20 mouse cellular contexts compared by ENCODE assay signal in genomic region chr15:51594060-51594459, GRCm38 (mm10).
A peak's percentile ranks its signal among the peaks of the same experiment; 100 is the strongest.
DNase-seq lines count a peak whose midpoint lies in the region; ATAC-seq and TF ChIP-seq lines count a peak whose summit lies in the region.
"Had no signal": no experiment of that assay in that cellular context is flagged by ENCODE, and none has a peak within 500 bp of the region (broad histone marks: within the 10 kb centered on the region; RNA-seq: fewer than 3 reads in every experiment).

No protein-coding gene starts in this region.

- H3K4me1 ChIP-seq in heart, embryonic 11.5 days (ENCODE audit: control insufficient read depth, insufficient read depth, low read length) = no peaks in the 10 kb centered on the region; the same call in 1 of the 2 replicates
- H3K4me1 ChIP-seq in kidney, postnatal 0 days (replicated peaks; ENCODE audit: insufficient read depth, low read length) = no peaks in the 10 kb centered on the region
- peaks cover 3% of the 10 kb centered on the region; the same call in 1 of the 2 replicates for H3K4me1 ChIP-seq in forebrain, embryonic 11.5 days (replicated peaks; ENCODE audit: control insufficient read depth, insufficient read depth, low read length)

- no peaks in the 10 kb centered on the region for H3K27me3 ChIP-seq in heart, embryonic 11.5 days (ENCODE audit: control insufficient read depth, insufficient read depth, low read length)
- H3K27me3 ChIP-seq in kidney, postnatal 0 days (ENCODE audit: insufficient read depth, low read length) = no peaks in the 10 kb centered on the region
- H3K27me3 ChIP-seq in forebrain, embryonic 11.5 days (ENCODE audit: control insufficient read depth, insufficient read depth, low read length) = no peaks in the 10 kb centered on the region
- H3K27me3 ChIP-seq: CH12.LX; embryonic facial prominence, embryonic 12.5 days; forebrain, embryonic 12.5 days; hindbrain, embryonic 12.5 days had no signal

- ATAC-seq in heart, embryonic 11.5 days (replicated peaks; ENCODE audit: insufficient number of reproducible peaks, low FRiP score, low TSS enrichment) = peak; percentile 31; the same call in 1 of the 2 replicates
- no peak; the same call in 1 of the 2 replicates for ATAC-seq in kidney, postnatal 0 days (replicated peaks; ENCODE audit: low FRiP score, low read depth)
- no peak for ATAC-seq in forebrain, embryonic 11.5 days (replicated peaks; ENCODE audit: low FRiP score)
- ATAC-seq: forebrain, embryonic 16.5 days; hindbrain, embryonic 16.5 days; inflammation-experienced regulatory T-cells, adult 6 months had no signal

- no peak overlapping the region for H3K4me3 ChIP-seq in heart, embryonic 11.5 days (ENCODE audit: low read depth, low read length)
- H3K4me3 ChIP-seq in kidney, postnatal 0 days (replicated peaks; ENCODE audit: low read depth, low read length) = no peak overlapping the region
- H3K4me3 ChIP-seq in forebrain, embryonic 11.5 days (ENCODE audit: low read depth, low read length) = no peak overlapping the region
- H3K4me3 ChIP-seq: embryonic facial prominence, embryonic 12.5 days; forebrain, embryonic 12.5 days; heart, embryonic 13.5 days; hindbrain, embryonic 12.5 days had no signal

- no peak overlapping the region for H3K9ac ChIP-seq in heart, embryonic 11.5 days (ENCODE audit: low read depth, low read length)
- H3K9ac ChIP-seq in kidney, postnatal 0 days (ENCODE audit: low read depth, low read length) = no peak overlapping the region
- H3K9ac ChIP-seq in forebrain, embryonic 11.5 days (ENCODE audit: low read length) = no peak overlapping the region
- H3K9ac ChIP-seq: embryonic facial prominence, embryonic 12.5 days; forebrain, embryonic 12.5 days; heart, embryonic 13.5 days; hindbrain, embryonic 12.5 days had no signal

- H3K36me3 ChIP-seq in heart, embryonic 11.5 days (ENCODE audit: control insufficient read depth, insufficient read depth, low read length) = no peaks in the 10 kb centered on the region
- H3K36me3 ChIP-seq in kidney, postnatal 0 days (ENCODE audit: insufficient read depth, low read length) = no peaks in the 10 kb centered on the region
- H3K36me3 ChIP-seq in forebrain, embryonic 11.5 days (ENCODE audit: control insufficient read depth, insufficient read depth, low read length) = no peaks in the 10 kb centered on the region
- H3K36me3 ChIP-seq: embryonic facial prominence, embryonic 12.5 days; forebrain, embryonic 12.5 days; heart, embryonic 13.5 days; hindbrain, embryonic 12.5 days had no signal

- no peak for TF ChIP-seq CTCF in kidney, postnatal 0 days (IDR thresholded peaks at IDR 0.05; ENCODE audit: low read depth)

- WGBS in heart, embryonic 11.5 days (ENCODE audit: insufficient replicate concordance) = 31% methylated on average over 5 of the region's 5 CpGs
- 16% methylated on average over 5 of the region's 5 CpGs for WGBS in kidney, postnatal 0 days
- 65% methylated on average over 5 of the region's 5 CpGs for WGBS in forebrain, embryonic 11.5 days

- intact Hi-C loops in heart, postnatal 10 days (cut with DNase I) = loop anchor here (5.0 kb wide), 1 partner anchor 707 kb away; no protein-coding TSS in a partner anchor

- no peak for DNase-seq in heart, postnatal 10 days
- peak; percentile 20 for DNase-seq in kidney, postnatal 0 days (ENCODE audit: low spot score)
- no peak for DNase-seq in kidney, postnatal 10 days
- peak; percentile 11 for DNase-seq in R1 (ENCODE audit: low read depth, low spot score)
- no peak for DNase-seq in forebrain, embryonic 11.5 days (ENCODE audit: low spot score)
- DNase-seq: adrenal gland, postnatal 10 days; cerebellum, adult 11-12 months; cerebellum, adult 9-10 months; cerebellum, postnatal 25 days; gastrocnemius, postnatal 10 days; heart, postnatal 4 days had no signal

- no peak overlapping the region for H3K4me2 ChIP-seq in heart, embryonic 11.5 days
- H3K4me2 ChIP-seq in kidney, postnatal 0 days (ENCODE audit: low read length) = no peak overlapping the region
- H3K4me2 ChIP-seq in forebrain, embryonic 11.5 days (ENCODE audit: low read depth, low read length, severe bottlenecking) = no peak overlapping the region
- H3K4me2 ChIP-seq: embryonic facial prominence, embryonic 12.5 days; forebrain, embryonic 12.5 days; heart, embryonic 13.5 days; hindbrain, embryonic 12.5 days had no signal

- no peaks in the 10 kb centered on the region for H3K9me3 ChIP-seq in heart, embryonic 11.5 days (replicated peaks; ENCODE audit: control insufficient read depth, low read length)
- H3K9me3 ChIP-seq in kidney, postnatal 0 days (replicated peaks; ENCODE audit: low read length) = no peaks in the 10 kb centered on the region
- H3K9me3 ChIP-seq in forebrain, embryonic 11.5 days (ENCODE audit: control insufficient read depth, low read length) = no peaks in the 10 kb centered on the region
- H3K9me3 ChIP-seq: embryonic facial prominence, embryonic 12.5 days; forebrain, embryonic 12.5 days; heart, embryonic 13.5 days; hindbrain, embryonic 12.5 days had no signal

- no peak overlapping the region for H3K27ac ChIP-seq in heart, embryonic 11.5 days (ENCODE audit: low read depth, low read length)
- H3K27ac ChIP-seq in kidney, postnatal 0 days = no peak overlapping the region
- H3K27ac ChIP-seq in forebrain, embryonic 11.5 days (ENCODE audit: low read depth, low read length) = no peak overlapping the region
- H3K27ac ChIP-seq: embryonic facial prominence, embryonic 12.5 days; forebrain, embryonic 12.5 days; heart, embryonic 13.5 days; hindbrain, embryonic 12.5 days had no signal

Comparison
In these comparisons a context has a peak if more than half of its experiments do, and no peak if none do; other contexts are left out.
1. DNase-seq: peak in kidney, postnatal 0 days (single experiment) and R1 (single experiment); none in heart, postnatal 10 days (0 of 2), kidney, postnatal 10 days (single experiment) and forebrain, embryonic 11.5 days (single experiment).